18 mouse cellular contexts compared by ENCODE assay signal in the genomic region with DNA sequence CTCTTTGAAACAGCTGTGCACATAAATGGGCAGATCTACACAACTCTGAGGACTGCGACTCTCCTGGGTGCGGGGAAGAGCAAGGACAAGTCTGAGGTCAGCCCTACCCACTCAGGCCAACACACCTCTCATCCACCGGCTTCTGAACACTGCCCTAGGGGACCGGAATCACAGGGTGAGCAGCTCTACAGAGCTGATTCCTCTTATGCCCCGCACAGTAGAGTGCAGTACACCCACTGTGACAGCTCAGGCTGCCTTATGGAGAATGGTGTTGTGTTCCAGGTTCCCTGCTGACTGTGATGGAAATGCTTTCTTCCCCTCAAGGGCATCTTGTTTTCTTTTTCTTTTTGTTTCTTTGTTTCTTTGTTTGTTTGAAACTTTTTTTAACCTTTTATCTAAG.
DNase-seq lines count a peak whose midpoint lies in the region; TF ChIP-seq lines count a peak whose summit lies in the region.
"Had no signal": no experiment of that assay in that cellular context is flagged by ENCODE, and none has a peak within 500 bp of the region (broad histone marks: within the 10 kb centered on the region; RNA-seq: fewer than 3 reads in every experiment).

No protein-coding gene starts in this region.

- H3K36me3 ChIP-seq in ES-E14 (ENCODE audit: control insufficient read depth, insufficient read depth, low read length, poor library complexity, severe bottlenecking), result no peaks in the 10 kb centered on the region
- H3K36me3 ChIP-seq: embryonic facial prominence, embryonic 10.5 days; heart, embryonic 12.5 days; hindbrain, embryonic 10.5 days; intestine, embryonic 15.5 days had no signal

- peaks cover 0 to 9% of the 10 kb centered on the region in 2 experiments; a peak in 2 of 4 replicates for H3K4me1 ChIP-seq in ES-E14 (ENCODE audit: control insufficient read depth in 2 of 2, insufficient read depth in 2 of 2, low read length in 2 of 2, poor library complexity in 1 of 2)
- H3K4me1 ChIP-seq: embryonic facial prominence, embryonic 10.5 days; forebrain, embryonic 13.5 days; heart, embryonic 12.5 days; hindbrain, embryonic 10.5 days; intestine, embryonic 15.5 days had no signal

- no peaks in the 10 kb centered on the region for H3K9me3 ChIP-seq in ES-E14 (ENCODE audit: control insufficient read depth, insufficient read depth, low read depth, low read length)
- H3K9me3 ChIP-seq: embryonic facial prominence, embryonic 10.5 days; forebrain, embryonic 13.5 days; heart, embryonic 12.5 days; hindbrain, embryonic 10.5 days; intestine, embryonic 15.5 days had no signal

- H3K27ac ChIP-seq in ES-E14 (ENCODE audit: insufficient read depth, low read depth, low read length, poor library complexity, severe bottlenecking), result no peak overlapping the region; the same call in 1 of the 2 replicates
- H3K27ac ChIP-seq: embryonic facial prominence, embryonic 10.5 days; forebrain, embryonic 13.5 days; gastrocnemius, adult 2 months; hindbrain, embryonic 10.5 days; hindbrain, embryonic 14.5 days; intestine, embryonic 15.5 days had no signal

- in situ Hi-C loops in ES-E14 (cut with MboI; ENCODE audit: low sequenced_read_pairs in 2 of 2, unreplicated experiment in 2 of 2), result no loop called here

- H3K9ac ChIP-seq in ES-E14 (ENCODE audit: insufficient read depth, low read depth, low read length, poor library complexity, severe bottlenecking), result no peak overlapping the region
- H3K9ac ChIP-seq: forebrain, embryonic 13.5 days; heart, embryonic 12.5 days; hindbrain, embryonic 14.5 days; intestine, embryonic 15.5 days had no signal

- peak; percentile 1 for DNase-seq in cerebellum, adult 11-12 months
- no peak for DNase-seq in cerebellum, adult 9-10 months
- peak; percentile 7 for DNase-seq in embryo, embryonic 10.5 days (ENCODE audit: low spot score)
- no peak for DNase-seq in embryo, embryonic 10 days (ENCODE audit: low spot score)
- peak; percentile 25 for DNase-seq in ES-E14 (ENCODE audit: low read depth, low spot score)
- DNase-seq in Muller cell, postnatal 12 days (ENCODE audit: inconsistent ontology term), result no peak
- no peak for DNase-seq in adrenal gland, adult 18-20 months (ENCODE audit: low spot score in 2 of 2)
- DNase-seq: adrenal gland, postnatal 10 days; B cell, adult 2 months; gastrocnemius, adult 2 months; gastrocnemius, postnatal 25 days; kidney, adult 18-20 months had no signal

- no peak overlapping the region for H3K4me3 ChIP-seq in ES-E14 (ENCODE audit: insufficient read depth in 1 of 2, low read depth in 1 of 2, low read length in 2 of 2, poor library complexity in 1 of 2, severe bottlenecking in 1 of 2)
- H3K4me3 ChIP-seq: embryonic facial prominence, embryonic 10.5 days; forebrain, embryonic 13.5 days; gastrocnemius, adult 2 months; heart, embryonic 12.5 days; hindbrain, embryonic 10.5 days; intestine, embryonic 15.5 days had no signal

TF ChIP-seq in ES-E14, 5 proteins besides CTCF, POLR2A, EP300 and RAD21:
- no peak for TF ChIP-seq CHD2 (IDR thresholded peaks at IDR 0.05; ENCODE audit: low read depth, low read length)
- TF ChIP-seq ZC3H11A (IDR thresholded peaks at IDR 0.05; ENCODE audit: borderline replicate concordance, low read depth, low read length), result no peak
- no peak for TF ChIP-seq MAFK (IDR thresholded peaks at IDR 0.05; ENCODE audit: insufficient read depth, low read depth, low read length)
- TF ChIP-seq ZNF384 (IDR thresholded peaks at IDR 0.05; ENCODE audit: low read depth, low read length), result no peak
- TF ChIP-seq HCFC1 (IDR thresholded peaks at IDR 0.05; ENCODE audit: borderline replicate concordance, insufficient read depth, low read length), result no peak
TF ChIP-seq in ES-E14: peak in this region for 0.

Comparison
In these comparisons a context has a peak if more than half of its experiments do, and no peak if none do; other contexts are left out.
1. DNase-seq: peak in cerebellum, adult 11-12 months (single experiment), embryo, embryonic 10.5 days (single experiment) and ES-E14 (single experiment); none in cerebellum, adult 9-10 months (single experiment), embryo, embryonic 10 days (single experiment), Muller cell, postnatal 12 days (single experiment) and adrenal gland, adult 18-20 months (0 of 2).